Mouse (Mus musculus) bone marrow macrophage, adult 2 months (primary cell): ENCODE results near the gene Plppr1. TPM values are rescaled to one million over a fixed set of nuclear protein-coding genes. Genes with fewer than 3 reads are reported as not detected.
"Not testable (repeated sequence)": the region's sequence is repeated elsewhere in the genome, so short reads cannot be mapped to it uniquely, and the experiment has no call there.

Experiments used
- H3K27ac ChIP-seq: 2 replicates; pipeline ENCODE4 v1.5.1; 2012; ENCODE audit warnings: low read depth, low read length; ENCODE audit not compliant: insufficient read depth
- H3K4me1 ChIP-seq: 2 replicates; pipeline ENCODE4 v1.6.1; 2012; ENCODE audit warnings: low read length; ENCODE audit not compliant: control insufficient read depth, insufficient read depth
- H3K4me3 ChIP-seq: 2 replicates; pipeline ENCODE4 v1.5.1; 2012; ENCODE audit warnings: mild to moderate bottlenecking, low read length, moderate library complexity; ENCODE audit not compliant: insufficient read depth
- CTCF ChIP-seq: IDR thresholded peaks from 2 replicates; pipeline ENCODE4 v1.5.1; 2012; ENCODE audit warnings: low read depth, mild to moderate bottlenecking, low read length, moderate library complexity
- POLR2A ChIP-seq: IDR thresholded peaks from 2 replicates; pipeline ENCODE4 v1.6.1; 2012; ENCODE audit warnings: mild to moderate bottlenecking, low read depth, low read length, borderline replicate concordance
- polyA plus RNA-seq: library from polyadenylated mRNA; stranded (reverse); fragments of >200 nt; gene quantifications from 2 replicates; pipeline ENCODE4 v1.2.4, GENCODE M21; 2012; ENCODE audit not compliant: missing spikeins, insufficient read depth, insufficient read length

Plppr1 gene
- polyA plus RNA-seq, 1 experiment: not detected

GRCm38 (mm10) chr4:49285340-49286196 is 226.5 kb downstream of the Plppr1 start:
- Histone ChIP-seq H3K4me1 (no peaks in the 10 kb centered on the region), H3K4me3 (no peak overlapping the region), H3K27ac (no peak overlapping the region)
- TF ChIP-seq POLR2A: no peak
- no peak for TF ChIP-seq CTCF

GRCm38 (mm10) chr4:49286197-49286492 is 227.1 kb downstream of the Plppr1 start:
- Histone ChIP-seq H3K4me1 (no peaks in the 10 kb centered on the region), H3K27ac (no peak overlapping the region), H3K4me3 (no peak overlapping the region)
- TF ChIP-seq POLR2A (no peak), CTCF (no peak)

GRCm38 (mm10) chr4:49296434-49296833 is 237.4 kb downstream of the Plppr1 start:
- Histone ChIP-seq H3K4me1 (no peaks in the 10 kb centered on the region), H3K27ac (no peak overlapping the region), H3K4me3 (no peak overlapping the region)
- no peak for TF ChIP-seq POLR2A
- TF ChIP-seq CTCF: no peak

- Histone ChIP-seq H3K4me3 (no peak overlapping the region), H3K27ac (no peak overlapping the region), H3K4me1 (no peaks in the 10 kb centered on the region)
- TF ChIP-seq CTCF (no peak), POLR2A (no peak)
Measured at GRCm38 (mm10) chr4:49299576-49299975, 240.5 kb downstream of the Plppr1 start.

GRCm38 (mm10) chr4:49321903-49322635 is 263.0 kb downstream of the Plppr1 start:
- TF ChIP-seq POLR2A (no peak), CTCF (no peak)
- no peaks in the 10 kb centered on the region for H3K4me1 ChIP-seq
- no peak overlapping the region for H3K27ac ChIP-seq
- no peak overlapping the region for H3K4me3 ChIP-seq

- not testable (repeated sequence) for H3K4me3 ChIP-seq, H3K4me1 ChIP-seq, H3K27ac ChIP-seq
Measured at GRCm38 (mm10) chr4:49337949-49338348, 278.9 kb downstream of the Plppr1 start.

- not testable (repeated sequence) for H3K4me1 ChIP-seq, H3K27ac ChIP-seq, H3K4me3 ChIP-seq
Measured at GRCm38 (mm10) chr4:49340091-49340490, 281.0 kb downstream of the Plppr1 start.

- H3K4me1 ChIP-seq, H3K27ac ChIP-seq, H3K4me3 ChIP-seq: not testable (repeated sequence)
Measured at GRCm38 (mm10) chr4:49348001-49348400, 288.9 kb downstream of the Plppr1 start.

- H3K4me1 ChIP-seq: no peaks in the 10 kb centered on the region
- TF ChIP-seq CTCF: no peak
- TF ChIP-seq POLR2A: no peak
- no peak overlapping the region for H3K4me3 ChIP-seq
- no peak overlapping the region for H3K27ac ChIP-seq
Measured at GRCm38 (mm10) chr4:49348677-49349076, 289.6 kb downstream of the Plppr1 start.

- TF ChIP-seq POLR2A: no peak
- TF ChIP-seq CTCF: no peak
- Histone ChIP-seq H3K27ac (no peak overlapping the region), H3K4me1 (no peaks in the 10 kb centered on the region), H3K4me3 (no peak overlapping the region)
Measured at GRCm38 (mm10) chr4:49350470-49350869, 291.4 kb downstream of the Plppr1 start.
